Mouse (Mus musculus) liver, postnatal 0 days (tissue): Measurements from ENCODE around the gene Ncor2.

Experiments
- CTCF ChIP-seq: sonication (generic); IDR thresholded peaks from 2 replicates; pipeline ENCODE4 v1.5.1; 2016; ENCODE audit warnings: antibody characterized with exemption, low read depth
- EP300 ChIP-seq: IDR thresholded peaks from 2 replicates; pipeline ENCODE4 v1.6.1; 2016; ENCODE audit warnings: antibody characterized with exemption, low read depth, mild to moderate bottlenecking

DNA sequence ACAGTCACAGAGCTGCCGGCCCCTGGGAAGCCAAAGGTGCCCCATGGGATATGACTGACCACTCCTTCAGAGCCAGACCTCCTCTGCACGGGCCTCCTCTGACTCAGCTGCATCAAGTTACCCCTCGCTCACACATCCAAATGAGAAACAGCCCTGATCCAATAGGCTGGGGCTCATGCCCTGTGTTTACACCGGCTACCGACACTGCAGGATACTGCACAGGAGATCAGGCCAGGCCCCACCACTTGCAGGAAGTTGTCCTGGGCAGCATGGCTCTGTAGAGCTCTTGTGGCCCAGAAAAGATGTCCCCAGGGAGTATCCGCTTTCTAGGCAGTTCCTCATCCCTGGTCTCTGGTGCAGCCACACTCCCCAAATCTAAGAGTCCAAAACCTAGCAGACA is 90.9 kb downstream of the Ncor2 start:
- no peak for TF ChIP-seq CTCF
- TF ChIP-seq EP300 = no peak
